Mouse (Mus musculus) gastrocnemius, postnatal 36 days (tissue): Measurements from ENCODE around the gene Parva. TPM values are rescaled to one million over a fixed set of nuclear protein-coding genes. Genes with fewer than 3 reads are reported as not detected.

ENCODE experiments used
- DNase-seq, 2 experiments: peaks; one replicate each; pipeline ENCODE4 v3.0.0; 2022
- intact Hi-C: fragments of 180-260 bp; cut with DNase I; formaldehyde crosslinking; loops from one replicate; pipeline ENCODE4 v1.15.1; 2025
- total RNA-seq, 2 experiments: library from RNA; stranded (reverse); gene quantifications; 2 replicates each; pipeline ENCODE4 v1.2.3; 2021

The Parva gene
- total RNA-seq, 2 experiments from 2014 or later, result 14.5 to 17.3 TPM

DNA sequence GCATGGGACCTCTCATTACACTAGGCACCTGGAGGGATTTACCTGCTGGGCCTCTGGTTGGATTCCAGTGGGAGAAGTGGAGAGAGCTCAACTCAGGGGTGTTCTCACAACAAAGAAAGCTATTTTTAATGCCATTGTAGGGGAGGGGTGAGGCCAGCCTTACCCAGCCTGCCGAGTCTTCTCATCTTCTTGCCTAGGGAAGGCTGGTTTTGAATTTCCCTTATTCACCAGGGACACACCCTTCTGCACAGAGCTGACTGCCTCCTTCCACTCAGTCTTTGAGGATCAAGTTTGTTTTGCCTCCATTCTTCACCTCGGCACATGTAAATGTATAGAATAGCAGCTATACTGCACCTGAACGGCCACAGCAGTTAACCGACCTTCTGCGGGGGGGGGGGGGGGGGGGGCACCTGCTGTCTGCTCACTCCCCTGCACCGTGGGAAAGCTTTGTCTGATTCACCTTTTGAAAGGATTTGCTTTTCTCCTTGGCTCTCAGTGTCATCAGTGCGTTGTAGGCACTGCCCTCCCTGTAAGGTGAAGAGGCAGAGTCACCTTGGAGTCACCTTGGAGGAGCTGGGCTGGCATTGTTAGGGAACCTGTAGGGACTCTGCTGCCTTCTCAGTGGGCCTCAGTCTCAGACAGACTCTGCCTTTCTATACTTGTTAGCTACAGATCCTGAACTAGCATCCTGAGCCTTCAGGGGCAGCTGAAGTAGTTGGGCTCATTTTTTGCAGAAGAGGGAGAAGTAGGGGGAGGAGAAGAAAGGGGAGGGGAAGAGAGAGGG is 10.4 kb upstream of the Parva start:
- no peak for DNase-seq
- intact Hi-C loops, result no loop called here

DNA sequence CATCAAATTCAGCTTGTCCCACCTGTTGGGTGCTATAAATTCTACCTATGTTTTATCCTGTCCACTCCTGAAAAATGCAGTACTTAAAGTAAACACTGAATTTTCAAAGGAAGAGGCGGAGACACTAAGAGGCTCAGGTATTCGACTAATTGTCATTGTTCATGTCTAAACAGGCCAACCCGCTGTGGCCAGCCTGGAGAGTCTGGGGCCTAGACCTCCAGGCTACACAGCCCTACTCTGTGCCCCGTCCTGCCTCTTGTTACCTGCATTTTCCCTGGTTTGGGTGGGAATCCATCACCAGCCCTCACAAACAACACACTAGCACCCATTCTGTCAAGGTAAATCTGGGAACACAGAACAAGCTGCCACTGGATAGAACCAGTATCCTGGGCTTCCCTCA is 9.7 kb upstream of the Parva start:
- no peak for DNase-seq
- intact Hi-C loops, result no loop called here

DNA sequence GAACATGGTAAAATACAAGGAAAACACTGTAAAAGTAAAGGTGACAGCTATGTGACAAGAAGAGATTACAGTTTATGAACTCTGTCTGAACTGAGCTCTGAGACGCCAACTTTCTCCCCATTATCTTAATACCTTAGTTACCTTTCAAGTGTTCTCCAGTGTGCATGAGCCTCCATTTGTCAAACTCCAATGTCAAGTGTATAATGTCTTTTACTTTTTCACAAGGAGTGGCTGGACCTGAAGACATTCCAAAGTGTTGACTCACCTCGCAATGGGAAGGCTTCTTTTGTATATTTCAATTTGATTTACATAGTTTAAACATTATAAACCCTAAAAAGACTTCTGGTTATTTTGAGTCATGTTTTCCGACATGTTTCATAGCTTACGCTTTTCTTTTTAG is 3.9 kb upstream of the Parva start:
- DNase-seq, result no peak
- intact Hi-C loops, result no loop called here

DNA sequence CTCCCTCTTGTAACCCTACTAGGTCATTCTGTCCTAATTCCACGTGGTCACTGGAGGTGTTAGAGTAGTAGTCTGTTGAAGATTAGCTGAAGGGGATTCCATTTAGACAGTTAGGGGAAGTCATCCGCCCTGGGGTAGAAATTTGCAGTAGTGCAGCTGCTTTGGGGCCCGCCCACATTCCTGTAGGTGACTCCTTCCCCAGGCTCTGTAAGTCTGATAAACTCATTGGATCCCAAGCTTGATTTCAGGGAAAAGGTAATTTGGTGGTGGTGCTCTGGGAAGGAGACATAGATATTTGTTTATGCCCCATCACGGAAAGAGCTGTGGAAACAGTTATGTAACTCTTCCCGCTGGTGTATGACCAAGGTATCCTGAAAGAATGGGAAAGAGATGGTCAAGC is 494 bp upstream of the Parva start:
- intact Hi-C loops, result no loop called here
- no peak for DNase-seq

DNA sequence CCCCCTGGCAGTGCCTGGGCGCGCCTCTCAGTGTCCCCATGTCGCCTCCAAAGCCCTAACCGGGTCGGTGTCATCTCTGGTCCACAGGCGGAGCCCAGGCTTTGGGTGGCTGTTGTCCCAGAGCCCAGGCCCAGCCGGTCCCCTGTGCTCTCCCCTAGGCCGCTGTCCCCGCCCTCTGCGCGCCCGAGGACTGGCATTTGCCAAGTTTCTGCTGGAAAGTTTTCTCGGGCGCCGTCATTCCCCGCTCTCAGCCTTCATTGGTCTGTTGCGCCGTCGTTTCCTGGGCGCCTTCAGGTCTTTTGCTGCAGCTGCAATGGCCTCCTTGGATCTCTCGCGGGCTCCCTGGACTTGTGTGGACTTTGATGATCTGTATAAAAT is 842 bp downstream of the Parva start:
- intact Hi-C loops, result no loop called here
- DNase-seq, result peak; percentile 83 to 87

DNA sequence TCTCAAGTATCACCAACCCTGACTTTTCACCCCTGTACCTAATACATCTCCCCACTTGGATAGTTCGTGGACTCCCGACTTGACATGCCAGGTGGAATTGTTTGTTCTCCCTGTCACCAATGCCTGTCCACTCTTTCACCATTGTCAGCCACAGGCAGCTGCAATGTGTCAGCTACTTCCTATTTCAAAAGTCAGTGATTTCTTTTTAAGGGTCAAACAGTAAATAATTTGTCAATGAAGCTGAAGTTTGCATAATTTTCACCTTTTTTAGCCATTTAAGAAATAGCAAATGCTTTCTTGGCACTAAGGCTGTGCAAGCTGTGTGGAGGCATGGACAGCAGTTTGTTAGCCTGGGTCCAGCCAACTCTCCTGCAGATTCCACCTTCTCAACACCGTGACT is 12.5 kb downstream of the Parva start:
- intact Hi-C loops, result no loop called here
- no peak for DNase-seq

DNA sequence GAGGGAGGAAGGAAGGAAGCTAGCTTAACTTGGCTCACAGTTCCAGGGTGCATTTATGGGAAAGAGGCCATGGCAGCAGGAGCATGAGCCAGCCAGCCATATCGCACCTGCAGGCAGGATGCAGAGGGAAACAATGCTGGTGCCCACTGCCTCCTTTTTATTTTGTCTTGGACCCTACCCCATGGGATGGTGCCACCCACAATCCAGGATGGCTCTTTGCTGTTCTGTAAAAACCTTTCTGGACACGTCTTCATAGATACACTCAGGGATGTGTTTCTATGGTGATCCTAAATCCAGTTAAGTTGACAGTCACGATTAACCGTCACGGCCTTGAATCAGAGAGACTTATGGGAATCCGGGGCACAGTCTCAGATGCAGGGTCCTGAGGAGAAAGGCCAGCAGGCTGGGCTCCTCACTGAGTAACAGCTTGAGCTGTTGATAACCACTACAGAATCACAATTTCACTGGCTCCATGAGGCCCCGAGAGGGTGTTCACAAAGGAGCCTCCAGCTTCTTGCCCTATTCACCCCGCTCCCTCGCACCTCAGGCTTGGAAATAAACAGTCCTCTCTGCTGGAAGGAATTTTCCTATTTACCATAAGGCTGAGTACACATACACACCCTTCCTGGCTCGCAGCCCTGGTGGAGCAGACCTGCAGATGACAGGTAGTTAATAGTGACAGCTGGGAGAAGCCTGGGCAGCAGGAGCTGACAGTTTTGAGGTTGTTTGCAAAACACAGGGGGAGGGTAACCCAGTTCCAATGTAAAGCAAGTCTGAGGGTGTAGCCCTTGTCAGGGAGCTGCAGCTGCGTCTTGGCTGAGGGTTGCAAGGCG is 17.1 kb downstream of the Parva start:
- no peak for DNase-seq
- intact Hi-C loops, result no loop called here

DNA sequence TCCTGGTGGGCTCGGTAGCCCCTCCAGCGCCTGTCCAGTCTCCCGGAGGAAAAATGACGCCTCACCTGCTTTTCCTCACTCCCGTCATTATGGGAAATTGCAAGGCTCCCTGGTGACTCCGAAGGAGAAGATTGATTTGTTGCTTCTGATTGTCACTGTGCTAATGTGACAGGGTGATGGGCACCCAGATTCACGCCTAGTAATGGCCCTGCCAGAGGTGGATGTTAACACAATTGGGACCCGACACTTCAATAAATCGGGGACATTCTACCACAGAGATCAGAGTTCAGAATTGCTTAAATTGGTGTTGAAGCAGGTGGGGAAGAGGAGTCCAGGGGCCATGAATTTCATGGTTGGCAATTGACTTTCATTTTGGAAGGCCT is 17.7 kb downstream of the Parva start:
- DNase-seq, result no peak
- intact Hi-C loops, result no loop called here

DNA sequence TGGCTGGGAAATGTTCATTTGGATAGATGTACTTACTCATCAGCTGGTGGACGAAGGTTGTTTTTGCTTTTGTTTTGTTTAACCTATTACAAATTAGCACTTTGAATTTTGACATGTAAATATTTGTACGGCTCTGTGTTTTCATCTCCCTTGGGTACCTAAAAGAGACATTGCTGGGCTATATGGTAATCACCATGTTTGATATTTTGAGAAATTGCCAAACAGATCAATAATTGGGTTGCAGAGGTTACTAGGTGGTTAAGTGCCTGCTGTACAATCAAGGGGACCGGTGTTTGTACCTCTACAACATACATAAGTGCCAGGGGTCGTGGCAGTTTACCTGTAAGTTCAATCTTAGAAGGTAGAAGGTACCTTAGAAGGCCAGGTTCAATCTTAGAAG is 19.2 kb downstream of the Parva start:
- intact Hi-C loops, result no loop called here
- DNase-seq, result no peak

DNA sequence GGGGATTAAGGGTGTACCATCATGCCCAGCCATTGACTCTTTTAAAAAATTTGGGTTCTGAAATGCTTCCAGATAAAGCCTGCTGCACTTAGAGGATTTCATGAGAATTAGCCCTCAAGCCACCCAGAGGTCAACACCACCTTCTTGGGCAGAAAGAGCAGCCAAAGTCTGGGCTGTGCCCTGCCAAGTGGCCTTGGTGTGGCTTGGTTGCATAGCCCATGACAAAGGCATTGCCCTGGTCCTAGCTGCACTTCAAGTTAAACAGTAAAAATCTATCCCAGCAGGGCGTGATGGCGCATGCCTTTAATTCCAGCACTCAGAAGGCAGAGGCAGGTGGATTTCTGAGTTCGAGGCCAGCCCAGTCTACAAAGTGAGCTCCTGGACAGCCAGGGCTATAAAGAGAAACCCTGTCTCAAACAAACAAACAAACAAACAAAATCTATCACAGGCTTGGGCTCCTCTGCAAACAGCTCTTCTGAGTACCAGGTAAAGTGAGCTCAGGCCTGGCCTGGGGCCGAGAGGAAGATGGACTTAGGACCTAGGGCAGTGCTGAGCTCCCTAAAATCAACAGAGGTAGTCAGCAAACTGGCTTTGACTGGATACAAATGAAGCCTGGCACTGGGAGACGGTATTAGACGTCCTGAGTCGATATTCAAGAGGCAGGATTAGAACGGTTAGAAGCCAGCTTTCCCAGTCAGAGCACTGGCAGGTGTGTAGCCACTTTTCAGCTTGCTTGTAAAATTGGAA is 22.8 kb downstream of the Parva start:
- DNase-seq, result no peak
- intact Hi-C loops, result no loop called here

DNA sequence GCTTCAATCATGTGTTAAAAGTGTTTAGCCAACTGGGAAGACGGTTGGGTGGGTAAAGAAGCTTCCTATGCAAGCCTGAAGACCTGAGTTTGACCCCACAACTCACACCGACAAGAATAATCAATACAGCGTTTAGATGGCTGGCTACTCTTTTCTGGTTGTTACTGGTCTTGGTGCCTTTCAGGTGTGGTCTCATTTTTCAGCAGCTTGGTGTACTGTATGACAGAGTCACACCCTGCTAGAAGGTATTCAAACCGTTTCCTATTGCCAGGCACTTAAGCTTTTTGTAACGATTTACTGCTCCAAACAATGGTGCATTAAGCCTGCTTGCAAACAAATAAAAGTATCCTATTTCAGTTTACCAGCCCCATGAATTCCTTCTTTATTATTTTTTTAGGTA is 25.2 kb downstream of the Parva start:
- intact Hi-C loops, result no loop called here
- DNase-seq, result no peak

DNA sequence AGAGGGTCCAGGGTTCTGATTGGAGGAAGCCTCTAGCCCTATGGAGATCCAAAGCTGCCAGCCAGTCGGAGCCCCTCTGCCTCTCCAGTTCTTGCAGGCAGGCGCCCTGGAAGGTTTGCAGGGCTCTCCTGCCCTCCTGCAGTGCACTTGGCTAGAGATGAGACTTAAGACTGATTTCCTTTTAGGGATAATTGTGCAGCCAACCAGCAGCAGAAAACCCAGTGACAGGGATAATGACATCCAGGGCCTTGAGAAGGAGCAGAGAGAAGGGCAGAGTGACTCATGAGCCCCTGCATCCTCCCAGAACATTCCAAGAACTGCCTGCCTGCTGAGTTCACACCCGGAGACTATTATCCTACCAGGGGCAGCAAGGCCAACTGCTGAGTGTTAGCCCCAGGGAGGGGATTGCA is 26.5 kb downstream of the Parva start:
- intact Hi-C loops, result no loop called here
- DNase-seq, result no peak

DNA sequence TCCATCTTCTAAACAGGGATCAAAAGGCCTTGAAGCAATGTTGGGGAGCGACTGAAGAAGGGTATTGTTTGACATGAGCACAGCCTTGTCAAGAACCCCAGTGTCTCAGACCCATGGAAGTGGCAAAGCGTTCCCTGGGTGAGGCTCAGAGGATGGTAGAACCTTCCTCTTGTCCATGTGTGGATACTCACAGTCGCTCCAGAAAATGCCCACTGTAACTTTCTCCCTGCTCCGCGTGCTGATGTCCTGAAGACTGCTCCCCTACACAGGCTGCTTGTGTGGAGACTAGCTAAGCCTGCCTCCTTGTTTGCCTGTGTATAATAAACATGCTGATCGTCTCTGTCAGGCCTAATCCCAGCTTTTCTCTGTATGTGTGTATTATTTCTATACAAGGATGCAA is 27.1 kb downstream of the Parva start:
- intact Hi-C loops, result no loop called here

DNA sequence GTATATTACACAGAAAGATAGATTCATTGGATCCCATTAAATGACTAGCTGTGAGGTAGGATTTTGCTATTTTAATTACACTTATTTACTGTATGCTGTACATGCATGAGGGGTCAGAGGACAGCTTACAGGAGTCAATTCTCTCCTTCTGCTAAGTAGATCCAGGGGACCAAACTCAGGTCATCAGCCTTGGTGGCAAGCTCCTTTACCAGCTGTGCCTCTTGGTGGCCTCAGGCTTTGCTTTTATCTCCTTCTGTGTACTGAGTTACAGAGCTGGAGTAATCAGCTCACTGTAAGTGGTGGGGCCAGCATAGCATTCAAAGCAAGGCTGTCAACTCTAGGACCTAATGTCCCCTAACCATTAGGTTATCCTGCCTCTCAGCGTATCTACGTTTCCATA is 27.6 kb downstream of the Parva start:
- intact Hi-C loops, result no loop called here
- DNase-seq, result no peak

More for the DNA sequence above, 27.1 kb downstream of the Parva start:
- no peak for DNase-seq

DNA sequence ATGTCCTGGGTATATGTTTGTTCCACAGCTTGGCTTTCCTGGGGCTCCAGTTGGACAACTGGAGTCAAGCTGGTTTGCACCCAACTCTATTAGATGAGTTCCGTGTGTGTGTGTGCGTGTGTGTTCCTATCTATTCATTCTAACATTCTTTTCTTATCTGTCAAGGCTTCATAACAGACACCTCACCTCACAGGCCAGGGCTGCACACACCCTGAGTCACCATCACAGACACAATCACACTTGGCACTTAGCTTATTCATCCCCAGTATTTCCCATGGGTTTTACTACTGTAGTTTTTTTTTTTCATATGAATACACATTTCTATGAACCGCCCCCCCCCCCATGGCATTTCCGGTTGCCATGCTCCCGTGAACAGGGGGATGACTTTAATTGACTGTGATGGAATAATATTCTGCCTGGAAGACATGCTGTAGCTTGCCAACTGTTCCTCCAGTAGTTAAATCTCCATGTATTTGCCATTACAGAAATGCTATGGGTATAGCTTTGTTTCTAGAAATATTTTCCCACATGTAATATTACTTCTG is 28.3 kb downstream of the Parva start:
- intact Hi-C loops, result no loop called here

DNA sequence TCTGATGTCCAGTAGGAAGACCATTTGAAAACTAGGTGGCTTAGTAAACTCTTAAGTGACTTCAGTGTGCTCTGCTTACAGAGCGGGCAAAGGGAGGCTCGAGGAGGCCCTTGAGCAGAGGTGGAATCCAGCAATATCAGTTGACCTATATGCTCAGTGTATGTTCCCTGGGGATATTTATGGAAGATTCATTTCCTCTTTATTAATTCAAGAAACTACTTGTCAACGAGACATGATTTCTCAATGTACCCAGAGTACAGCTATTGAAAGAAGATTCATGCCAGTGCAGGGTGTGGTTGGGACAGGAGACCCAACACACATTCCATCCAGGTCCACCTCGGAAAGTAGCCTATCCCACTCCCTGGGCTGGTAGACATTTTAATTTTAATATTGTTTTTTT is 30.1 kb downstream of the Parva start:
- no peak for DNase-seq
- intact Hi-C loops, result no loop called here

More for the DNA sequence above, 28.3 kb downstream of the Parva start:
- no peak for DNase-seq

DNA sequence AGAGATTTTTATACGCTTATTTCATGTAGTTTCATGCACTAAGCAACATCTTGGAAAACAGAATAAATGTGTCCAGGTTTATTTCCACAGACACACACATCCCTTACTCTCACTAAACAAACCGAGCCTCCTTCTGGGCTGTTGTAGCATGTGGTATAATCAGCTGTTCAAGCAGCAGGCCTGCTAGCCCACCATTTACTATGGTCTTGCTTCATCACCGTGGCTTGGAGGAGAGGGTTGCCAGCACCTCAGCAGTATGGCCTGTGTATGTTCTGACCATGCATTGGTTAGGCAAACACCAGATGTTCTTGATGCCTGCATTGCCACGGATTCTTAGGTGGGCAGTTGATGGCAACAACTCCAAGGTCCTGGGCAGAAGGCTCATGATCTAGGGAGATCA is 30.6 kb downstream of the Parva start:
- no peak for DNase-seq
- intact Hi-C loops, result no loop called here

DNA sequence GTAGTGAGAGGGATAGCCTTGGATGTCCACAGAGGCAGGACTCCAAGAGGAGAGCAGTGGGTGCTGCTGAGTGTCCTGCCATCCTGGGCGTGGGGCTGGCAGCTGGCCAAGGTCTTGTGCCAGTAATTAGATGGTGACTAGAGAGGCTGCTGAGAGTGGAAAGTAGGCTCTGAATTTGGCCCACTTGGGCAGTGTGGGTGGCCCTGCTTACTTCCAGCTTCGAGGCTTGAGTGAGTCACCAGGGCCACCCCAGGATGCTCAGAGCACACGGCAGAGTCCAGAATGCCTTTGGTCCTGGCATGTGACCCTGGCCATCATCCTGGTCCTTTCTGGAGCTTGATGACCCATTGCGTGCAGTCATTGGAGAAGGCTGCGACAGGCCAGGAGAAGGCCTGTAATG is 31.1 kb downstream of the Parva start:
- DNase-seq, result peak in 1 of 2 experiments; percentile 28
- intact Hi-C loops, result no loop called here

DNA sequence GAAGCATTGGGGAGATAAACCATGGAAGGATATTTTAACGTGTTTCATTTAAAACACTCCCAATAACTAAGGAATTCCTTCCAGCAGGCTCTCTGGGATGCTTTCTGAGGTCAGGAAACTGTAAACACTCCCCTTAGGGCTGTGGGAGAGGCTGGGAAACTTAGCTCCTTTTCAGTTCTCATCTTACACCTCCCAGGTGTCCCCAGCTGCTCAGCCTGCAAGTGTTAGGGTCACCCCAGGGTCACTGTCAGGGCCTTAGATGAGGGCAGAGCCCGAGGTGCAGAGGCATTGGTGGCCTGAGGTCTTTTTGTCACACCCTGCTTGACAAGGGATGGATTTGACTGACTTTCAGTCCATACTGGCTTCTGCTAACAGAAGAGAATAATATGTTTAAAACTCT is 35.8 kb downstream of the Parva start:
- intact Hi-C loops, result no loop called here

DNA sequence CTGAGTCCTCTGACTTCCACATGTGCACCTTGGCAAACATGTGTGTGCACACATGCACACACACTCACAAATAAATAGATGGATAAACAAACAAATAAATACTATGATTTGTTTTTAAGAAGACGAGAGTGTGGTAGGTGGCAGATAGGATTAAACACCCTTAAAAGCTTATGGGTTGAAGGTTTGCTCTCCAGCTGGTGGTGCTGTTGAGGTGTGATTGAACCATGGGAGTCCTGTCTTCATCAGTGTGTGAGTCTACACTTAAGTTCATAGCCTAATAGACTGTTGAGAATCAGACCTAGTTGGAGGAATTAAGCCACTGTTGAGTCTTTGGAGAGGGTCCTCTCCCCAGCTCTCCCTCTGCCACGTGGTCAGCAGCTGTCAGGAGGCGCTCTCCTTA is 38.6 kb downstream of the Parva start:
- intact Hi-C loops, result no loop called here
- DNase-seq, result no peak

More for the DNA sequence above, 35.8 kb downstream of the Parva start:
- DNase-seq, result no peak

DNA sequence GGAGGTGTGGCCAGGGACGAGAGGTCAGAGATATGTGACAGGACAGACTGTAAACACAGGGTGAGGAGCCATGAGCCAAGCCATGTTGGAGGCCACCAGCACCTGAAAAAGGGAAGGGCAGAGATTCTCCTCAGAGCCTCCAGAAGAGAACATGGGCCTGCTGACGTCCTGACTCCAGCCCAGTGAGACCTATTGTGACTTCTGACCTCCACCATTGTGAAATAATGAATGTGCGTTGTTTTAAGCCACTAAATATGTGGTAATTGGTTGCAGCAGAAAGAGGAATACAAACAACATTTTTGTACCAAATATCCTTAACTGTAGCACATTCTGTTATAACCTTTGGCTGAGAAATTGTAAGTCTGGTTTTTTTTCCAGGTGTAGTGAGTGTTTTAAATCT is 39.5 kb downstream of the Parva start:
- intact Hi-C loops, result no loop called here

More for the DNA sequence above, 39.5 kb downstream of the Parva start:
- no peak for DNase-seq
